Mouse (Mus musculus): Measurements from ENCODE around the gene Dbndd2. TPM values are rescaled to one million over a fixed set of nuclear protein-coding genes. Genes with fewer than 3 reads are reported as not detected.

Gene Dbndd2
- polyA plus RNA-seq, 1 experiment from 2014 or later = 7.3 TPM

GRCm38 (mm10) chr2:164473624-164474023 lies 12.3 kb upstream of the Dbndd2 start, which contains the start of gene Trp53tg5:
Gene Trp53tg5 (minus strand): TSS chr2:164473724.
- 76% methylated on average over 6 of the region's 6 CpGs for WGBS
- H3K9ac ChIP-seq = no peak within 1 kb of the TSS
- no peak for ATAC-seq (ENCODE audit: insufficient number of reproducible peaks, low FRiP score)
- H3K27ac ChIP-seq (ENCODE audit: poor library complexity, severe bottlenecking) = no peak within 1 kb of the TSS
- no peak within 1 kb of the TSS for H3K4me2 ChIP-seq
- no peak within 1 kb of the TSS for H3K4me3 ChIP-seq
- H3K4me1 ChIP-seq (replicated peaks) = no peaks in the 10 kb centered on the region
- peaks cover 5% of the 10 kb centered on the region; the same call in 1 of the 2 replicates for H3K36me3 ChIP-seq
- no peaks in the 10 kb centered on the region for H3K27me3 ChIP-seq (replicated peaks)
- H3K9me3 ChIP-seq (replicated peaks) = no peaks in the 10 kb centered on the region

GRCm38 (mm10) chr2:164486258-164487114 lies 580 bp downstream of the Dbndd2 start:
- no peaks in the 10 kb centered on the region for H3K9me3 ChIP-seq (replicated peaks)
- peaks cover 18% of the 10 kb centered on the region for H3K4me1 ChIP-seq (replicated peaks)
- peak overlapping the region; percentile 97 for H3K4me2 ChIP-seq
- H3K36me3 ChIP-seq = peaks cover 12% of the 10 kb centered on the region
- peak; percentile 69 for ATAC-seq (ENCODE audit: insufficient number of reproducible peaks, low FRiP score)
- H3K27ac ChIP-seq (ENCODE audit: poor library complexity, severe bottlenecking) = peak overlapping the region; percentile 43
- whole genome bisulfite sequencing = under 1% methylated on average over 88 of the region's 90 CpGs
- H3K27me3 ChIP-seq (replicated peaks) = peaks cover 29% of the 10 kb centered on the region
- peak overlapping the region; percentile 82 for H3K9ac ChIP-seq
- peak overlapping the region; percentile 79 for H3K4me3 ChIP-seq

GRCm38 (mm10) chr2:164487115-164487527 lies 1.2 kb downstream of the Dbndd2 start:
- H3K4me1 ChIP-seq (replicated peaks) = peaks cover 18% of the 10 kb centered on the region
- H3K4me2 ChIP-seq = peak overlapping the region; percentile 97
- ATAC-seq (ENCODE audit: insufficient number of reproducible peaks, low FRiP score) = peak; percentile 54; the same call in 1 of the 2 replicates
- WGBS = 8% methylated on average over 11 of the region's 11 CpGs
- H3K9ac ChIP-seq = peak overlapping the region; percentile 82
- peaks cover 29% of the 10 kb centered on the region for H3K27me3 ChIP-seq (replicated peaks)
- peak overlapping the region; percentile 79 for H3K4me3 ChIP-seq
- H3K27ac ChIP-seq (ENCODE audit: poor library complexity, severe bottlenecking) = peak overlapping the region; percentile 43
- no peaks in the 10 kb centered on the region for H3K9me3 ChIP-seq (replicated peaks)
- peaks cover 12% of the 10 kb centered on the region for H3K36me3 ChIP-seq

GRCm38 (mm10) chr2:164487812-164488211 lies 1.9 kb downstream of the Dbndd2 start:
- H3K4me2 ChIP-seq = peak overlapping the region; percentile 97
- no peak overlapping the region for H3K27ac ChIP-seq (ENCODE audit: poor library complexity, severe bottlenecking)
- H3K4me3 ChIP-seq = no peak overlapping the region
- H3K4me1 ChIP-seq (replicated peaks) = peaks cover 18% of the 10 kb centered on the region
- peaks cover 12% of the 10 kb centered on the region for H3K36me3 ChIP-seq
- H3K9me3 ChIP-seq (replicated peaks) = no peaks in the 10 kb centered on the region
- 68% methylated on average over 9 of the region's 9 CpGs for WGBS
- H3K27me3 ChIP-seq (replicated peaks) = peaks cover 29% of the 10 kb centered on the region
- no peak for ATAC-seq (ENCODE audit: insufficient number of reproducible peaks, low FRiP score)
- H3K9ac ChIP-seq = 0 out of 2 replicates have a peak overlapping the region, but pooled peaks have one; percentile 82

GRCm38 (mm10) chr2:164494126-164494525 lies 8.2 kb downstream of the Dbndd2 start:
- H3K4me3 ChIP-seq = no peak overlapping the region
- no peak overlapping the region for H3K9ac ChIP-seq
- peaks cover 14% of the 10 kb centered on the region for H3K36me3 ChIP-seq
- H3K4me1 ChIP-seq (replicated peaks) = peaks cover 7% of the 10 kb centered on the region
- no peak overlapping the region for H3K4me2 ChIP-seq
- no peaks in the 10 kb centered on the region for H3K9me3 ChIP-seq (replicated peaks)
- ATAC-seq (ENCODE audit: insufficient number of reproducible peaks, low FRiP score) = no peak
- no peaks in the 10 kb centered on the region for H3K27me3 ChIP-seq (replicated peaks)
- WGBS = 57% methylated on average over 2 of the region's 2 CpGs
- no peak overlapping the region for H3K27ac ChIP-seq (ENCODE audit: poor library complexity, severe bottlenecking)

- ATAC-seq (ENCODE audit: insufficient number of reproducible peaks, low FRiP score) = no peak
- no peaks in the 10 kb centered on the region for H3K9me3 ChIP-seq (replicated peaks)
- no peak overlapping the region for H3K27ac ChIP-seq (ENCODE audit: poor library complexity, severe bottlenecking)
- 0 out of 2 replicates have a peak overlapping the region, but pooled peaks have one; percentile 31 for H3K4me2 ChIP-seq
- H3K9ac ChIP-seq = no peak overlapping the region
- 45% methylated on average over 1 of the region's 1 CpGs for WGBS
- peaks cover 7% of the 10 kb centered on the region for H3K4me1 ChIP-seq (replicated peaks)
- no peak overlapping the region for H3K4me3 ChIP-seq
- peaks cover 23% of the 10 kb centered on the region for H3K36me3 ChIP-seq
- H3K27me3 ChIP-seq (replicated peaks) = no peaks in the 10 kb centered on the region
Measured at GRCm38 (mm10) chr2:164496331-164496730, 10.4 kb downstream of the Dbndd2 start.

- Histone ChIP-seq H3K4me1 (replicated peaks) (peaks cover 7% of the 10 kb centered on the region), H3K9ac (peak within 1 kb of the TSS; percentile 81), H3K9me3 (replicated peaks) (no peaks in the 10 kb centered on the region), H3K36me3 (peaks cover 29% of the 10 kb centered on the region), H3K27me3 (replicated peaks) (no peaks in the 10 kb centered on the region), H3K4me2 (peak within 1 kb of the TSS; percentile 92), H3K4me3 (peak within 1 kb of the TSS; percentile 92), H3K27ac (ENCODE audit: poor library complexity, severe bottlenecking) (peak within 1 kb of the TSS; percentile 67)
- 4% methylated on average over 43 of the region's 43 CpGs for WGBS
- peak; percentile 91 for ATAC-seq (ENCODE audit: insufficient number of reproducible peaks, low FRiP score)
Measured at GRCm38 (mm10) chr2:164496847-164497690, 11.2 kb downstream of the Dbndd2 start, which contains the start of gene Pigt. Gene Pigt (plus strand): TSS chr2:164497520.

- Histone ChIP-seq H3K9me3 (replicated peaks) (no peaks in the 10 kb centered on the region), H3K27me3 (replicated peaks) (no peaks in the 10 kb centered on the region), H3K4me3 (peak overlapping the region; percentile 92), H3K4me1 (replicated peaks) (peaks cover 7% of the 10 kb centered on the region), H3K27ac (ENCODE audit: poor library complexity, severe bottlenecking) (no peak overlapping the region), H3K36me3 (peaks cover 36% of the 10 kb centered on the region), H3K9ac (peak overlapping the region; percentile 81), H3K4me2 (peak overlapping the region; percentile 92)
- ATAC-seq (ENCODE audit: insufficient number of reproducible peaks, low FRiP score) = peak; percentile 29; the same call in 1 of the 2 replicates
- 5% methylated on average over 21 of the region's 21 CpGs for WGBS
Measured at GRCm38 (mm10) chr2:164497691-164498268, 11.9 kb downstream of the Dbndd2 start.

- H3K36me3 ChIP-seq = peaks cover 51% of the 10 kb centered on the region
- H3K4me3 ChIP-seq = no peak overlapping the region
- no peak for ATAC-seq (ENCODE audit: insufficient number of reproducible peaks, low FRiP score)
- no peak overlapping the region for H3K9ac ChIP-seq
- 71% methylated on average over 5 of the region's 5 CpGs for WGBS
- H3K27ac ChIP-seq (ENCODE audit: poor library complexity, severe bottlenecking) = no peak overlapping the region
- no peaks in the 10 kb centered on the region for H3K27me3 ChIP-seq (replicated peaks)
- no peak overlapping the region for H3K4me2 ChIP-seq
- H3K4me1 ChIP-seq (replicated peaks) = peaks cover 7% of the 10 kb centered on the region
- H3K9me3 ChIP-seq (replicated peaks) = peaks cover 8% of the 10 kb centered on the region
Measured at GRCm38 (mm10) chr2:164499317-164499716, 13.4 kb downstream of the Dbndd2 start.

- Histone ChIP-seq H3K27ac (ENCODE audit: poor library complexity, severe bottlenecking) (no peak overlapping the region), H3K9me3 (replicated peaks) (peaks cover 15% of the 10 kb centered on the region), H3K4me3 (no peak overlapping the region), H3K4me2 (no peak overlapping the region), H3K4me1 (replicated peaks) (peaks cover 7% of the 10 kb centered on the region), H3K27me3 (replicated peaks) (no peaks in the 10 kb centered on the region), H3K9ac (no peak overlapping the region), H3K36me3 (peaks cover 63% of the 10 kb centered on the region)
- ATAC-seq (ENCODE audit: insufficient number of reproducible peaks, low FRiP score) = no peak
- WGBS = 92% methylated on average over 7 of the region's 7 CpGs
Measured at GRCm38 (mm10) chr2:164500511-164500910, 14.6 kb downstream of the Dbndd2 start.

Data from heart, embryonic 12.5 days (tissue).